Mouse (Mus musculus): ENCODE data around the gene Zgrf1. TPM values are rescaled to one million over a fixed set of nuclear protein-coding genes. Genes with fewer than 3 reads are reported as not detected.

Gene Zgrf1
- polyA plus RNA-seq, 1 experiment from 2014 or later, result 6.3 TPM

DNA sequence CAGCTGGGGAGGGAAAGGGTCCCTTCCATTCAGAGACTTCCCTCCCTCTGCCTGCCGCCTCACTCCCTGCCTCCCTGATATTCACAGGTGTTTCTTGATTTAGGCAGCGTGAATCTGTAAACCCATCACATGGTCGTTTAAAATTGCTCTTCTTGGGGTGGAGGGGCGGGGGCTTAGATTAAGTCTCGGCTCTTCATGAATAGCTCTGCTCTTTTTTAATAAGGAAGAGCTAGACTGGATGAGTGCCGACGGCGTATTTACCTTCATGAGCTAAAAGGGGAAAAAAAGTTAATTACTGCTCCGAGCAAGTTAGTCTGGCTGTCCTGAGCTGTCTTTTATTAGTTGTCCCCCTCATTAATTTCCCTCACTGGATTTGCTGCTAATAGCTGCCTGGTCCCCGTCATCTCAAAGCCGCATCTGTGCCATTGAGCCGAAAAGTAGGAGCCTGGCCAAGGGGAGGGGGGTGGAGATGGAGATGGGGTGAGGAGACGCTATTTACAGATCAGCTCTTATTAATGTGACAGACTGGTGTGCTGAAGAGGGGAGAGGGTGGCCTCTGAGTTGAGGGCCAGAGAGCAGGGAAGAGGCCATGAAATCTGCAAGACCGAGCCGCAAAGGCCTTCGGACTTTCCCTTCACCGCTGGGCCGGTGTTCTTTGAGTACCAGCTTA lies 93.0 kb downstream of the Zgrf1 start:
- 49% methylated on average over 18 of the region's 18 CpGs for WGBS
- H3K27ac ChIP-seq (ENCODE audit: low read length), result no peak overlapping the region
- no peaks in the 10 kb centered on the region for H3K9me3 ChIP-seq (replicated peaks; ENCODE audit: control insufficient read depth, low read length)
- no peaks in the 10 kb centered on the region for H3K36me3 ChIP-seq (ENCODE audit: control insufficient read depth, insufficient read depth, low read length)
- peaks cover 39% of the 10 kb centered on the region for H3K27me3 ChIP-seq (ENCODE audit: control insufficient read depth, insufficient read depth, low read length)
- no peak overlapping the region for H3K4me2 ChIP-seq (ENCODE audit: low read depth, low read length)
- no peak overlapping the region for H3K4me3 ChIP-seq (replicated peaks; ENCODE audit: low read length)
- no peaks in the 10 kb centered on the region for H3K4me1 ChIP-seq (ENCODE audit: control insufficient read depth, insufficient read depth, low read length)
- no peak overlapping the region for H3K9ac ChIP-seq (ENCODE audit: low read length)
- no peak for ATAC-seq (ENCODE audit: insufficient read depth, low FRiP score)

DNA sequence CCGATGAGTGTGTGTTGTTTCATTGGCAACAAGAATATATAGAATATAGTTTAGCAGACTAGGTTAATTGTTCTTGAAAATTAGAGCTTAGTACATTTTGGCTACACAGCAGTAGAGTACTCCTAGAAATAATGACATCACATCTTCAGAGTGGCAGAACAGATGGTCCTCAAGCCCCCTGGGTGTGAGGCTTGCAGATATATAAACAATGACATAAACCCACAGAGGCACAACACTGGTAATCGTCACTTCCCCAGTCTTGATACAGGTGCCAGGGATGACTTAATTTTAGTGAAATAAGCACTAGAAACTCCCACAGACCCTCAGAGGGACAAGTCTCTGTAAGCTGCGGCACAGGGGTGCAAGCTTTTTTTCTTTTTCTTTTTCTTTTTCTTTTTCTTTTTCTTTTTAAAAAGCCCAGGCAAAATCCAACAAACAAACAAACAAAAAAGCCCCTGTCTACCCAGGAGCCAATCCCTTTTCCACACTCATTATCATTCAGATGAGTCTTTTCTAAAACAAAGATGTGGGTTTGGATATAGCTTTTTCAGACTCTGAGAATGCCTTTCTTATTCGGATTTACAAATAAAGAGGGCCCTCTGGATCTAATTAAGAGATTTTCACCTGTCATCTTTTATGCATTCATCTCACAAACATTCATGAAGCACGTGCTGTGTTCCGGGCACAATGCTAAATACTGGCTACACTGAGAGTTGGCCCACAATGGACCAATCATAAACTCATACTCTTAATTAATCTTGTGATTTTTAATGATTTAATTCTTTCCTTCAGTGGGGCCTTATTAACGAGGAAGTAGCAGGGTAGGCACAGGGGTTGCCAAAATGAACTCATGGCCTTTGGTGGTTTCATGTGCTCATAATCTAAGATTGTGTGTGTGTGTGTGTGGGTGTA lies 98.7 kb downstream of the Zgrf1 start:
- Histone ChIP-seq H3K4me1 (ENCODE audit: control insufficient read depth, insufficient read depth, low read length) (no peaks in the 10 kb centered on the region), H3K27ac (ENCODE audit: low read length) (no peak overlapping the region), H3K4me3 (replicated peaks; ENCODE audit: low read length) (no peak overlapping the region), H3K9me3 (replicated peaks; ENCODE audit: control insufficient read depth, low read length) (no peaks in the 10 kb centered on the region), H3K4me2 (ENCODE audit: low read depth, low read length) (no peak overlapping the region), H3K36me3 (ENCODE audit: control insufficient read depth, insufficient read depth, low read length) (no peaks in the 10 kb centered on the region), H3K27me3 (ENCODE audit: control insufficient read depth, insufficient read depth, low read length) (0 out of 2 replicates have a peak, but pooled peaks cover 2% of the 10 kb centered on the region), H3K9ac (ENCODE audit: low read length) (no peak overlapping the region)
- no peak for ATAC-seq (ENCODE audit: insufficient read depth, low FRiP score)
- WGBS, result 59% methylated on average over 7 of the region's 7 CpGs

DNA sequence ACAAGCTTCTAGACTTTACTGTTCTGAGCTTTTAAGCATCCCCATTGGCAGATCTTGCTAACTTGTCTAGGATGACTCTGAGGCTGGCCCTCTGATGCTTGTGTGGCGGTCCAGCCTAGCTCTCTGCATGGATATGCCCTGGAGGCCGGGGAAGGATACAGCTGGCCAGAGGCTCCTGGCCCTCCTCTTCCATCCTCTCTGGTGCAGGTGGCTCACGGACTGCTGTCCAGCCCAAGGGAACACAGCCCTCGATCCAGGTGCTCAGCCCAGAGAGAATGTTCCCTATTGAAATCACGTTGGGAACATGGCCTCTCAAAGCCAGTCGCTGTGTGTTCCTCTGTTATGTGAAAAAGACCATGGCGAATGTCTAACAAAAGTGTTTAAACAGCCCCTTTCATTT lies 107.4 kb downstream of the Zgrf1 start:
- ATAC-seq (ENCODE audit: insufficient read depth, low FRiP score), result no peak
- Histone ChIP-seq H3K4me1 (ENCODE audit: control insufficient read depth, insufficient read depth, low read length) (no peaks in the 10 kb centered on the region), H3K4me2 (ENCODE audit: low read depth, low read length) (no peak overlapping the region), H3K36me3 (ENCODE audit: control insufficient read depth, insufficient read depth, low read length) (no peaks in the 10 kb centered on the region), H3K27me3 (ENCODE audit: control insufficient read depth, insufficient read depth, low read length) (no peaks in the 10 kb centered on the region), H3K9me3 (replicated peaks; ENCODE audit: control insufficient read depth, low read length) (no peaks in the 10 kb centered on the region), H3K27ac (ENCODE audit: low read length) (no peak overlapping the region), H3K4me3 (replicated peaks; ENCODE audit: low read length) (no peak overlapping the region), H3K9ac (ENCODE audit: low read length) (no peak overlapping the region)
- 71% methylated on average over 7 of the region's 7 CpGs for WGBS

DNA sequence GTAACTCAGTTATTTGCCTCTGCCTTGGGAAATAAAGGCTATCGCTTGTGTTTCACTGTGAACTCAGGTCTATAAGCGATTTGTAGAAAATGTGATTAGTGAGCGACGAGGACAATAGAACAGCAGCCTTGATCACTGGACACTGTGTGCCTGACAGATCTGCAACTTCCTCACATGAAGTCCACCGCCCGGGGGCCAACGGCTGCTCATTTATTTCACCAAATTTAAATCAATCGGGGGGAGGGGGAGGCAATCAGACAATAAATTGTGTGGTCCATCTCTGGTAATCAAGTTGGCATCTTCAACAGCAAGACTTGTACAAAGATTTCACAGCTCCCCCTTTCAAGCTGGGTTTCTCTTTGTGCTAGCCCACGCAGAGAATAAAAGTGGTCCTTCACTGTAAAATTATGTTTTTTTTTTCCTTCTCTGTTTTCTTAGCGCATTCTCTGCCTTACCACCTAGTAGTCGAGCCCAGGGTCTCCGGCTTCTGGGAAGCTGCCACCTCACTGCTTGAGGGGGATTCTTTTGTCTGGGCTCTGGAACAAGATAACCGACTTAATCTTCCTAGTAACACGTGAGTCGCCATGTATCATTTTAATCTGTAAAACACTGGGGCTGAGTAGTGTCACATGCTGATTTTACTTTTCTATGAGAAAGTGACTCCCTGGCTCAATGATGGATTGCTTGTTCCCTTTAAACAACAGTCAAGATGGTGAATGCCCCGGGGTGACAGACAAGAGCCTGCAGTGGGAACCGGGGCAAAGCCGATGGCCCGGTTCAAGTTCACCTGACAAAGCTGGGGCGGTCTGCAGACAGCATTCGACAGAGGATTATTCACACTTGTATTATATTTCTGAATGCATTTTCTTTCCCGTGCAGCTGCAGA lies 108.6 kb downstream of the Zgrf1 start:
- Histone ChIP-seq H3K27me3 (ENCODE audit: control insufficient read depth, insufficient read depth, low read length) (no peaks in the 10 kb centered on the region), H3K9ac (ENCODE audit: low read length) (no peak overlapping the region), H3K4me2 (ENCODE audit: low read depth, low read length) (no peak overlapping the region), H3K9me3 (replicated peaks; ENCODE audit: control insufficient read depth, low read length) (no peaks in the 10 kb centered on the region), H3K4me1 (ENCODE audit: control insufficient read depth, insufficient read depth, low read length) (no peaks in the 10 kb centered on the region), H3K36me3 (ENCODE audit: control insufficient read depth, insufficient read depth, low read length) (no peaks in the 10 kb centered on the region), H3K4me3 (replicated peaks; ENCODE audit: low read length) (no peak overlapping the region), H3K27ac (ENCODE audit: low read length) (no peak overlapping the region)
- no peak for ATAC-seq (ENCODE audit: insufficient read depth, low FRiP score)
- 63% methylated on average over 22 of the region's 22 CpGs for WGBS

MicroRNAs within 50 kb of the gene (microRNA counts, 519-probe panel; counts per million panel counts)
- microRNA mmu-miR-302a (314 counts per million, percentile 2 among the panel's probes with 10 or more counts), microRNA mmu-miR-302b (not detected), microRNA mmu-miR-302c (not detected), microRNA mmu-miR-302d (1,219 counts per million, percentile 8 among the panel's probes with 10 or more counts), microRNA mmu-miR-367 (2,470 counts per million, percentile 53 among the panel's probes with 10 or more counts)

Small RNA genes within 50 kb of the gene (microRNA-seq; reads per million reads assigned to microRNA genes)
- gene Mir302a (34.6 reads per million, percentile 44 among the genes with 10 or more reads in this experiment), gene Mir302b (15.9 reads per million, percentile 36 among the genes with 10 or more reads in this experiment), gene Mir302c (3.3 reads per million, percentile 19 among the genes with 10 or more reads in this experiment), gene Mir302d (26.3 reads per million, percentile 41 among the genes with 10 or more reads in this experiment), gene Mir367 (not detected)

Other genes starting within 250 kb of the Zgrf1 start
- 33.1 and 40.0 TPM in 2 replicates for gene Ank2, start 54.1 kb upstream of the Zgrf1 start, polyA plus RNA-seq (2015; fragmentation: Nextera tagmentation; extraction: Ambion mirVana)
- gene Larp7, start 140 bp upstream of the Zgrf1 start, polyA plus RNA-seq (2015; fragmentation: Nextera tagmentation; extraction: Ambion mirVana), result 44.5 and 45.9 TPM in 2 replicates
- 0.05 TPM in 1 of 2 replicates, not detected in the other for gene Neurog2, start 79.6 kb downstream of the Zgrf1 start, polyA plus RNA-seq (2015; fragmentation: Nextera tagmentation; extraction: Ambion mirVana)
- 2.8 and 4.3 TPM in 2 replicates for gene Alpk1, start 227.0 kb downstream of the Zgrf1 start, polyA plus RNA-seq (2015; fragmentation: Nextera tagmentation; extraction: Ambion mirVana)
- gene Tifa, start 236.3 kb downstream of the Zgrf1 start, polyA plus RNA-seq (2015; fragmentation: Nextera tagmentation; extraction: Ambion mirVana), result 7.3 and 7.4 TPM in 2 replicates